Mouse (Mus musculus): ENCODE measurements around the gene Acaca.

Acaca gene

GRCm38 (mm10) chr11:84146081-84146480 lies 16.6 kb downstream of the Acaca start:
- no peak for DNase-seq (ENCODE audit: low read depth, low spot score)

DNA sequence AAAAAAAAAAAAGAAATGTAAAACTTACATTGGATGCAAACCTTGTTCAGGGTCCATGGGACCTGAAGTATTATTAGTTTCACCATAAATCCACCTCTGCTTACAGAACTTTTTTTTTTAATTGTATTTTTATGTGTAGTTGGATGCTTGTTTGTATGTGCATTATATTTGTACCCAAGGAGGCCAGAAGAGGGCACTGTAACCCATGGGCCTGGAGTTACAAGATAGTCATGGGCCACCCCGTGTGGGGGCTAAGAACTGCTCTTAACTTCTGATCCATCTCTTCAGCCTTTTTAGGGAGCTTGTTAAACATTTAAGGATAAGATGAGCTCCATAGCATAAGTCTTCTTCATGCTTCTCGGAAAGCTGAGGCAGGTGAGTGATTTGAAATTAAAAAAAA lies 21.4 kb downstream of the Acaca start:
- peak; percentile 67 for DNase-seq (ENCODE audit: low read depth, low spot score)

DNA sequence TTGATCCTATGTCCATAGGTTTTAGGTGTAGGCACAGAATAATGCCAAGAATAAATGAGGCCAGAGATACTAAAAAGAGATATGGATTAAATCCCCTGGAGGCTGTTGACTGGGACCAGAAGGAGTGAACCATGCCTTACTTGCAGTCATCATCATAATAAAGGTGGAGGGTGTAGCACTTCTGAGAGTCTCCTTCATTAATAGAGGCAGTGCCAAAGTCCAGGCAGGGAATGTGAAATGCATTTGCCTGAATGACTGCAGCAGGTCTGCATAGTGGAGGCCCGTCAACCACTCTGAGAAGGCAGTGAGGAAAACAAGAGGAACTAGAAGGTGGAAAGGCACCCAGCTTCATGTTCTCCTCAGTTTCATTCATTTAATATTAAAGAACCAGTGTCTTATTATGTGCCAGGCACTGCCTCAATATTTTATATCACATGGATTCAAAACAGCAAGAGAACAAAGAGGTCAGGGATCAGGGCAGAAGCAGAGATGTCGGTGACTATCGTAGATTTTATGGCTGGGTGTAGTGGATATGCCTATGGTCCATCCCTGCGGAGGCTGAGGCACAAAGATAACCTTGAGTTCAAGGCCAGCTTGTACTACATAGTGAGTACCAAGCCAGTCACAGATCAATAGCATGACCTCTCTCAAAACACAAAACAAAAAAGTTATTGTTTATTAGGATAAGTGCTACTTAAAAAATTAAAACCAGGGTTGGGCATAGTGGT lies 27.2 kb downstream of the Acaca start:
- DNase-seq (ENCODE audit: low read depth, low spot score): no peak

GRCm38 (mm10) chr11:84164123-84164522 lies 34.7 kb downstream of the Acaca start:
- DNase-seq (ENCODE audit: low read depth, low spot score): no peak

GRCm38 (mm10) chr11:84164561-84164960 lies 35.1 kb downstream of the Acaca start:
- DNase-seq (ENCODE audit: low read depth, low spot score): no peak

- DNase-seq (ENCODE audit: low read depth, low spot score): no peak
Measured at GRCm38 (mm10) chr11:84167046-84167526, 37.6 kb downstream of the Acaca start, which contains the start of gene Gm11437. Gene Gm11437 (minus strand): TSS chr11:84167476.

DNA sequence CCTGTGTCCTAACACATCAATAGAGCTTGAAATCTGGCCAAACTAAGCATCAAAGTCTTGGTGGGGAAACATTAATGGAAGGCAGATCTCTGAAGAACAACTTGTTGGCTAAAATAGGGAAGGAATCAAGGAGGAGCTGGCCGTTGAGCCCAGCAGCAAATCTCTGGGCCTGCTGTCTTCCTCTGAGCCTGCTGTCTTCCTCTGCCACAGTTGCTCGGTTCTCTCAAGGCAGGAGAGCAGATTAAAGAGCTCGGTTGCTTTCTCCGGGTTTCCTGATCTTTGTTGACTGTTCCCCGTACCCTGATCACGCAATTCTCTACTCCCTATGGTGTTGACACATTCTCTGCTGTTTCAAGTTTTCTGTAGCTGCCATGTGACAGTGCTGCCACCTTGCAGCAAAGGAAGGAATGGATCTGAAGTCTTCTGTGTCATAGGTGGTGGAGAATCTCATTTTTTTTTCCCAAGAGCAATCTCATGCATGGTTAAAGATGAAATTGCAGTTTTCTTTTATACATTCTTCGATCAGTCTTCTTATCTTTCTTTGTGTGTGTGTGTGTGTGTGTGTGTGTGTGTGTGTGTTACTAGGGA lies 39.3 kb downstream of the Acaca start:
- peak; percentile 52 for DNase-seq (ENCODE audit: low read depth, low spot score)

DNA sequence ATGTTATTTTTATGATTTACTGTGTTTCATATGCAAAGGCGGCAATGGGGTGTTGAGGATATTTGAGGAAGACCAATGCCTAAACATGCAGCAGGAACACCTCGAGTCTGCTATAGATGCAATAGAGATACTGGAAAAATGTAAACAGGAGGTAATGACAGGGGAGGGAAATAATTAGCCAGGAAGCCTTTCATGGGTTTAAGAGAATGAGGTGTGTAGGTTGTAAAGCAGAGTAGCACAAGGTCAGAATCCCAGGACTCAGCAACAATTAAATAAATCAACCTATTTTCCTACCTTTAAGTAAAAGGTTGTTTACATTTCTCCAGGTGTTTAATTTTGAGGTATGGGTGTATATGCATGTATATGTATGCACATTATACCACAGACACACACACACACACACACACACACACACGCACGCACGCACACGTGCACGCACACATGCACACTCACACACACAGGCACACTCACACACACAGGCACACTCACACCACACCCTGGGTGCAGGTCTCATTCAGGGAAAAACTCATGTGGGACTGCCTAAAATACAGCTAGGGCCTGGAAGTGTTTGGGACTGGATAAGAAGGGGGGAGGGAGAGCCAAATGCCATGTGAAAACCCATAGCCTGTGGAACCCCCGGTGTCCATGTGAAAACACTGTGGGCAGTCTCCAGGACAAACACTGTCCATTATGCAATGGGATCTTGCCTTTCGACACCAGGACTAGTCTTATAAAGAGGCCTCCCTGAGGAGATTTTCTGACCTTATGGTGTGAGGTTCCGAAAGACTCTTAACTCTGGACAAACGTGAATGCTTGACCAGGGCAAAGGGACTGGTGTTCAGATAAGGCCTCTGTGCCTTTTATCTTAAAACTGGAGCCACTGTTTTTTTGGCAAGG lies 43.3 kb downstream of the Acaca start:
- no peak for DNase-seq (ENCODE audit: low read depth, low spot score)

GRCm38 (mm10) chr11:84178571-84178970 lies 49.1 kb downstream of the Acaca start:
- DNase-seq (ENCODE audit: low read depth, low spot score): no peak

DNA sequence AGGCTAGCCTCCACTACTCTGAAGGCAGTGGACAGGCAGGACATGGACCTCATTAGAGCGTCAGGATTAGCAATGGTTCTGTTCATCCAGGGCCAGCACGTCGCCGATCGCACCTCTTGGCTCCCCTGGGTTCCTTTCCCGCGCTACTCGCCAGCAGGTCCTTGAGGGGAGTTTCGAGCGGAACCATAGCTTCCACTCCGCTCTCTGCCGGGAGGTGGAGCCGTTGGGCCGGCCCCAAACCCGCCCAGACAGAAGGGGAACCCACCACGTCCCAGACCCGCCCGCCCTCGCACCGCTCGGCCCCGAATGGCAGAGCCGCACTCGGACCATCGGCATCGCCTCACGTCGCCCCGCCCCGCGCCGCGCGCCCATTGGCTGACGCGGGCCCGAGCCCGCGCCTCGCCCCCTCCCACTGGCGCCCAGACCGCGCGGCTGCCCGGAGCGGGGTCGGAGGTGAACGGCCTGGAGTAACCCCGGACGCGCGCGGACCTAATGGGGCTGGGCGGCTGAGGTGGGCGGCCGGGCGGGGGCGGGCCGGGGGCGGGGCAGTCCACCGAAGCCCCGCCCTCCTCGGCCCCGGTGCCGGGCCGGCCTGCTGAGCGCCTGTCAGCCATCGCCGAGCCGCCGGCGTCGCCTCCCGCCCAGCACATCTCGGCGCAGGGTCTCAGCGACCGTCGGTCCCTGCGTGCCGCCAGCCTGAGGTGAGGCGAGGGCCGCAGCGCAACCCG lies 49.9 kb downstream of the Acaca start:
- DNase-seq (ENCODE audit: low read depth, low spot score): peak; percentile 94

GRCm38 (mm10) chr11:84179954-84180598 lies 50.6 kb downstream of the Acaca start:
- peak; percentile 85 for DNase-seq (ENCODE audit: low read depth, low spot score)

GRCm38 (mm10) chr11:84181286-84181685 lies 51.8 kb downstream of the Acaca start:
- DNase-seq (ENCODE audit: low read depth, low spot score): no peak

- no peak for DNase-seq (ENCODE audit: low read depth, low spot score)
Measured at GRCm38 (mm10) chr11:84188530-84188929, 59.1 kb downstream of the Acaca start.

DNA sequence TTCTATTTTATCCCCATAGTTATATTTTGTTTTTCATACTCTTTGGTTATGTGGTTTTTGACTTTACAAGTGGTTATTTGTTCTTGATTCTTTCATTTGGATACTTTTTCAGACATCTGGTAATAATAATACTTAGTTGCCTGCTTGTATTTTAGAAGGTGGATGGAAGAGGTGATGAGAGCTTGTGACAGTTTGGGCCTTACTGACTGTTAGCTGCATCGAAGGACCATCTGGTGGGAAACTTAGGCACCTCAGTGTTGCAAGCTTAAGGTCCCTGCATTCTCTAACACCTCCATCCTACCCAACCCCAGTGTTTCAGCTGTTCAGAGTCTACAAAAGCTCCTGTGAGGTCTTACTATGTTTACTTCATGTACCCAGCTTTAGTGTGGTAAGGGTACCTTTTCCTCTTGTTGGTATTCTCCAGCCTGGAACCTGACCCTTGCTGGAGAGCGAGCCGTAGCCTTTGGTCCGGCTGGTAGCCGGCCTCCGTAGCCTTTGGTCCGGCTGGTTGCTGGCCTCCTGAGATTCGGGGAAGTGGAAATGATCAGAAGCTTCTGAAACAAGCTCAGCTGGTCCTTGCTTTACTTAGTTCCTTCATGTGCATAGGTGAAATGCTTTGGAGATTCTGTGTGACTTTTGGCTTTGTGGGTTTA lies 61.2 kb downstream of the Acaca start:
- DNase-seq (ENCODE audit: low read depth, low spot score): no peak

GRCm38 (mm10) chr11:84193249-84193648 lies 63.8 kb downstream of the Acaca start:
- DNase-seq (ENCODE audit: low read depth, low spot score): peak; percentile 43

- no peak for DNase-seq (ENCODE audit: low read depth, low spot score)
Measured at GRCm38 (mm10) chr11:84194751-84195150, 65.3 kb downstream of the Acaca start.

GRCm38 (mm10) chr11:84197607-84198402 lies 68.3 kb downstream of the Acaca start:
- DNase-seq (ENCODE audit: low read depth, low spot score): no peak

GRCm38 (mm10) chr11:84205776-84206175 lies 76.3 kb downstream of the Acaca start:
- no peak for DNase-seq (ENCODE audit: low read depth, low spot score)

DNA sequence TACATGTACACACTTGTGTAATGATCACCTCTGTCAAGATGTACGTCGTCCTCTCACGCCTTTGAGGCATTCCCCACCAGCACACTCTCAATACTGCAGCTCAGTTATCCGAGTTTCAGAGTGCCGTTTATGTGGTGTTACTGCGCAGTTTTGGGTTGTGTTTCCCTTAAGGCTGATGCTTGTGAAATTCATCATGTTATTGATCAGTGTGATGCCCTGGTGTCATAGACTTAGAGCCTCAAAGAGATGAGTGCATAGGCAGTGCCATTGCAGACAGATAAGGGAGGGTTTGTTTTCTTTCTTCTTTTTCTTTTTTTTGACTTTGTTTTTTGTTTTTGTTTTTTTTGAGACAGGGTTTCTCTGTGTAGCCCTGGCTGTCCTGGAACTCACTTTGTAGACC lies 81.4 kb downstream of the Acaca start:
- DNase-seq (ENCODE audit: low read depth, low spot score): no peak

GRCm38 (mm10) chr11:84218951-84219350 lies 89.5 kb downstream of the Acaca start:
- no peak for DNase-seq (ENCODE audit: low read depth, low spot score)
